Mouse (Mus musculus) G1E (cell line): ENCODE results near the gene Ttll4. TPM values are rescaled to one million over a fixed set of nuclear protein-coding genes. Genes with fewer than 3 reads are reported as not detected.

ENCODE experiments used
- ATAC-seq: 2 replicates; pipeline ENCODE4 v1.8.0; 2016; ENCODE audit warnings: mild to moderate bottlenecking; ENCODE audit not compliant: insufficient number of reproducible peaks, poor library complexity, low FRiP score, severe bottlenecking; ENCODE audit errors: extremely low read depth
- DNase-seq: peaks from one replicate; pipeline ENCODE4 v3.0.0; 2012; ENCODE audit warnings: low spot score
- H3K27me3 ChIP-seq: 2 replicates; pipeline ENCODE4 v1.6.1; 2012; ENCODE audit warnings: mild to moderate bottlenecking, low read length, inconsistent platforms; ENCODE audit not compliant: insufficient read depth
- H3K36me3 ChIP-seq: replicated peaks from 2 replicates; pipeline ENCODE3; 2012; ENCODE audit warnings: mild to moderate bottlenecking, inconsistent platforms
- H3K4me1 ChIP-seq: 2 replicates; pipeline ENCODE4 v1.6.1; 2012; ENCODE audit warnings: low read depth, low read length, inconsistent platforms, mixed read lengths; ENCODE audit not compliant: insufficient read depth
- H3K4me3 ChIP-seq: 2 replicates; pipeline ENCODE4 v1.5.1; 2012; ENCODE audit warnings: low read depth, mild to moderate bottlenecking, inconsistent platforms, low read length, moderate library complexity, mixed read lengths
- H3K9me3 ChIP-seq: replicated peaks from 2 replicates; pipeline ENCODE4 v1.6.1; 2012; ENCODE audit warnings: inconsistent platforms
- CTCF ChIP-seq: IDR thresholded peaks from 2 replicates; pipeline ENCODE4 v1.5.1; 2012; ENCODE audit warnings: low read depth, low read length, inconsistent platforms, mixed read lengths
- GATA1 ChIP-seq: IDR thresholded peaks from 2 replicates; pipeline ENCODE4 v1.6.1; 2012; ENCODE audit warnings: borderline replicate concordance, low read length, inconsistent platforms, mixed read lengths
- GATA2 ChIP-seq: IDR thresholded peaks from 2 replicates; pipeline ENCODE4 v1.6.1; 2012; ENCODE audit warnings: low read depth, low read length, inconsistent platforms, borderline replicate concordance
- POLR2AphosphoS5 ChIP-seq: IDR thresholded peaks from 2 replicates; pipeline ENCODE4 v1.6.1; 2012; ENCODE audit warnings: low read depth, low read length, inconsistent platforms; ENCODE audit not compliant: insufficient replicate concordance
- TAL1 ChIP-seq: conservative IDR thresholded peaks from 2 replicates; pipeline ENCODE4 v1.6.1; 2012; ENCODE audit warnings: low read depth, low read length, inconsistent platforms, mixed read lengths
- polyA plus RNA-seq: library from polyadenylated mRNA; stranded (reverse); fragments of >175 nt; gene quantifications from 2 replicates; pipeline ENCODE4 v1.2.3, GENCODE M21; 2012
- total RNA-seq, 2 experiments: library from RNA; stranded (forward) in 1 of 2; stranded (reverse) in 1 of 2; fragments of 200-1000 nt in 1 of 2; fragments of >200 nt in 1 of 2; fragmentation: Nextera tagmentation in 1 of 2; gene quantifications; 2 replicates each; pipeline ENCODE4 v1.2.3; 2014 to 2017

Ttll4 gene
- total and polyA plus RNA-seq, 3 experiments: 21.2 to 68.5 (median 44.4) TPM

GRCm38 (mm10) chr1:74750683-74751082, 89.1 kb downstream of the Ttll4 start:
- Histone ChIP-seq H3K27me3 (peaks cover 12% of the 10 kb centered on the region), H3K36me3 (no peaks in the 10 kb centered on the region), H3K4me1 (no peaks in the 10 kb centered on the region), H3K4me3 (no peak overlapping the region), H3K9me3 (no peaks in the 10 kb centered on the region)
- TF ChIP-seq POLR2AphosphoS5 (no peak), GATA1 (no peak), GATA2 (no peak)
- DNase-seq: no peak
- ATAC-seq: no peak

- Histone ChIP-seq H3K36me3 (no peaks in the 10 kb centered on the region), H3K4me1 (no peaks in the 10 kb centered on the region), H3K27me3 (peaks cover 7% of the 10 kb centered on the region; the same call in 1 of the 2 replicates), H3K4me3 (no peak overlapping the region), H3K9me3 (no peaks in the 10 kb centered on the region)
- ATAC-seq (no peak), DNase-seq (no peak)
- TF ChIP-seq CTCF (no peak), GATA1 (no peak), POLR2AphosphoS5 (no peak), TAL1 (no peak), GATA2 (no peak)
These were observed 90.6 kb downstream of the Ttll4 start for GRCm38 (mm10) chr1:74752150-74752549.

DNA sequence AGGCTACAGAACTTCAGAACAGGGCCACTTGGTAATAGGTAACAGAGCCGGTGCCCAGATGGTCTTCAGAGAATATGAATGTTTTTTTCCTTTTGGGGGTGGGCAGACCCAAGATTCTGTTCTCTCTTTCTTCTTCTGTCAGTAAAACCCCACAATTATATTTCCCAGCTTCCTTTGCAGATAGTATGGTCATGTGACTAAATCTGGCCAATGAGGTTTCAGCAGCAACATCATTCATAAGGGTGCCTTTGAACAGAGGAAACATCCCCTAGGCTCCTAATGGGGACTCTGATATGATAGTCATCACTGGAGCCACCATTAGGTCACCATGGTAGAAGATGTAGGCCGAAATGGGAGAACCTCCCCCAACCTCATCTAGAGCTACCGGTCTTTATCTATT, 91.3 kb downstream of the Ttll4 start:
- Histone ChIP-seq H3K4me1 (no peaks in the 10 kb centered on the region), H3K9me3 (no peaks in the 10 kb centered on the region), H3K36me3 (no peaks in the 10 kb centered on the region), H3K27me3 (no peaks in the 10 kb centered on the region; the same call in 1 of the 2 replicates), H3K4me3 (no peak overlapping the region)
- DNase-seq (no peak), ATAC-seq (no peak)
- TF ChIP-seq GATA2 (no peak), GATA1 (no peak), TAL1 (no peak), CTCF (no peak), POLR2AphosphoS5 (no peak)

Other genes starting within 250 kb of the Ttll4 start
- 158 and 183 TPM in 2 replicates for gene Cnot9, start 155.7 kb upstream of the Ttll4 start, total RNA-seq (2014; fragmentation: Nextera tagmentation)
- 87.5 and 89.6 TPM in 2 replicates for gene Cnot9, start 155.7 kb upstream of the Ttll4 start, total RNA-seq (2017)
- 35.9 and 37.1 TPM in 2 replicates for gene Cnot9, start 155.7 kb upstream of the Ttll4 start, polyA plus RNA-seq
- gene Plcd4, start 118.9 kb upstream of the Ttll4 start, total RNA-seq (2014; fragmentation: Nextera tagmentation): not detected in 2 replicates
- gene Plcd4, start 118.9 kb upstream of the Ttll4 start, total RNA-seq (2017): 0.35 and 0.60 TPM in 2 replicates
- 0.02 TPM in 1 of 2 replicates, not detected in the other for gene Plcd4, start 118.9 kb upstream of the Ttll4 start, polyA plus RNA-seq
- 112 and 117 TPM in 2 replicates for gene Usp37, start 117.5 kb upstream of the Ttll4 start, total RNA-seq (2014; fragmentation: Nextera tagmentation)
- gene Usp37, start 117.5 kb upstream of the Ttll4 start, total RNA-seq (2017): 72.2 and 89.3 TPM in 2 replicates
- gene Usp37, start 117.5 kb upstream of the Ttll4 start, polyA plus RNA-seq: 2.9 and 9.7 TPM in 2 replicates
- 48.2 and 50.4 TPM in 2 replicates for gene Zfp142, start 73.5 kb upstream of the Ttll4 start, total RNA-seq (2014; fragmentation: Nextera tagmentation)
- 11.4 and 13.1 TPM in 2 replicates for gene Zfp142, start 73.5 kb upstream of the Ttll4 start, total RNA-seq (2017)
- 9.1 and 12.4 TPM in 2 replicates for gene Zfp142, start 73.5 kb upstream of the Ttll4 start, polyA plus RNA-seq
- gene Bcs1l, start 73.5 kb upstream of the Ttll4 start, total RNA-seq (2014; fragmentation: Nextera tagmentation): 36.5 and 45.8 TPM in 2 replicates
- 25.8 and 26.8 TPM in 2 replicates for gene Bcs1l, start 73.5 kb upstream of the Ttll4 start, total RNA-seq (2017)
- gene Bcs1l, start 73.5 kb upstream of the Ttll4 start, polyA plus RNA-seq: 3.6 and 4.8 TPM in 2 replicates
- 35.2 and 57.4 TPM in 2 replicates for gene Rnf25, start 60.3 kb upstream of the Ttll4 start, total RNA-seq (2014; fragmentation: Nextera tagmentation)
- 48.5 and 80.6 TPM in 2 replicates for gene Rnf25, start 60.3 kb upstream of the Ttll4 start, total RNA-seq (2017)
- 23.1 and 24.1 TPM in 2 replicates for gene Rnf25, start 60.3 kb upstream of the Ttll4 start, polyA plus RNA-seq
- gene Stk36, start 60.3 kb upstream of the Ttll4 start, total RNA-seq (2014; fragmentation: Nextera tagmentation): 3.9 and 5.6 TPM in 2 replicates
- gene Stk36, start 60.3 kb upstream of the Ttll4 start, total RNA-seq (2017): 1.5 and 1.6 TPM in 2 replicates
- 0.46 and 0.88 TPM in 2 replicates for gene Stk36, start 60.3 kb upstream of the Ttll4 start, polyA plus RNA-seq
- gene Cyp27a1, start 51.8 kb downstream of the Ttll4 start, total RNA-seq (2014; fragmentation: Nextera tagmentation): not detected in 2 replicates
- 0.55 TPM in 1 of 2 replicates, not detected in the other for gene Cyp27a1, start 51.8 kb downstream of the Ttll4 start, total RNA-seq (2017)
- gene Cyp27a1, start 51.8 kb downstream of the Ttll4 start, polyA plus RNA-seq: not detected in 2 replicates
- gene Prkag3, start 87.5 kb downstream of the Ttll4 start, total RNA-seq (2014; fragmentation: Nextera tagmentation): not detected in 2 replicates
- not detected in 2 replicates for gene Prkag3, start 87.5 kb downstream of the Ttll4 start, total RNA-seq (2017)
- gene Prkag3, start 87.5 kb downstream of the Ttll4 start, polyA plus RNA-seq: not detected in 2 replicates
- gene Wnt6, start 110.1 kb downstream of the Ttll4 start, total RNA-seq (2014; fragmentation: Nextera tagmentation): not detected in 2 replicates
- gene Wnt6, start 110.1 kb downstream of the Ttll4 start, total RNA-seq (2017): 0.17 TPM in 1 of 2 replicates, not detected in the other
- gene Wnt6, start 110.1 kb downstream of the Ttll4 start, polyA plus RNA-seq: not detected in 2 replicates
- not detected in 2 replicates for gene Wnt10a, start 129.8 kb downstream of the Ttll4 start, total RNA-seq (2014; fragmentation: Nextera tagmentation)
- 0.05 and 0.06 TPM in 2 replicates for gene Wnt10a, start 129.8 kb downstream of the Ttll4 start, total RNA-seq (2017)
- not detected in 2 replicates for gene Wnt10a, start 129.8 kb downstream of the Ttll4 start, polyA plus RNA-seq
- gene Cdk5r2, start 193.2 kb downstream of the Ttll4 start, total RNA-seq (2014; fragmentation: Nextera tagmentation): not detected in 2 replicates
- gene Cdk5r2, start 193.2 kb downstream of the Ttll4 start, total RNA-seq (2017): 0.06 TPM in 1 of 2 replicates, not detected in the other
- not detected in 2 replicates for gene Cdk5r2, start 193.2 kb downstream of the Ttll4 start, polyA plus RNA-seq
- not detected in 2 replicates for gene Fev, start 223.7 kb downstream of the Ttll4 start, total RNA-seq (2014; fragmentation: Nextera tagmentation)
- 0.33 TPM in 1 of 2 replicates, not detected in the other for gene Fev, start 223.7 kb downstream of the Ttll4 start, total RNA-seq (2017)
- not detected in 2 replicates for gene Fev, start 223.7 kb downstream of the Ttll4 start, polyA plus RNA-seq
- not detected in 2 replicates for gene Cryba2, start 231.4 kb downstream of the Ttll4 start, total RNA-seq (2014; fragmentation: Nextera tagmentation)
- not detected in 2 replicates for gene Cryba2, start 231.4 kb downstream of the Ttll4 start, total RNA-seq (2017)
- not detected in 2 replicates for gene Cryba2, start 231.4 kb downstream of the Ttll4 start, polyA plus RNA-seq